Comparison of ENCODE assay signal across 24 mouse cellular contexts in the genomic region with DNA sequence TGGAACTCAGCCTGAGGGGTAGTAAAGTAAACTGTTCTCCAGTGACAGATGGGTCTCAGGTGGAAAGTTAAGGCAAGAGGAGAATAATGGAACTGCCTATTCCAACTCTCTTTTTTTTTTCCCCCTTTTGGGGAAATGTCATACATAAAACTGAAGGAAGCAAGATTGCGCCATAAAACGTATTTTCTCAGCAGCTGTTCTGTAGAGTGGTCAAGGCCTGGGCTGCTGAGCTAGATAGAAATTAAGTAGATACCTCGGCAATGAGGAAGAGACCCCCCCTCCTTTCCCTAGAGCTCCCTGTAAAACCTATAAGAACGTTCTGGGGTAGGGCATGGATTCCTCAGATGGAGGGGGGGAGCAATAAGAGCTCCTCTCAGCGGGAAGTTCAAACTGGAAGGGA. TPM values are rescaled to one million over a fixed set of nuclear protein-coding genes. Genes with fewer than 3 reads are reported as not detected.
A peak's percentile ranks its signal among the peaks of the same experiment; 100 is the strongest.
DNase-seq lines count a peak whose midpoint lies in the region; ATAC-seq and TF ChIP-seq lines count a peak whose summit lies in the region.
"Had no signal": no experiment of that assay in that cellular context is flagged by ENCODE, and none has a peak within 500 bp of the region (broad histone marks: within the 10 kb centered on the region; RNA-seq: fewer than 3 reads in every experiment).

No protein-coding gene starts in this region.

- 0 out of 2 replicates have a peak overlapping the region, but pooled peaks have one; percentile 24 for H3K9ac ChIP-seq in kidney, postnatal 0 days (ENCODE audit: low read depth, low read length)
- no peak overlapping the region for H3K9ac ChIP-seq in midbrain, embryonic 11.5 days (ENCODE audit: low read length)
- no peak overlapping the region for H3K9ac ChIP-seq in midbrain, postnatal 0 days (replicated peaks; ENCODE audit: low read length, poor library complexity, severe bottlenecking)
- H3K9ac ChIP-seq: forebrain, embryonic 13.5 days; forebrain, postnatal 0 days; hindbrain, embryonic 14.5 days had no signal

- peak overlapping the region; percentile 10; the same call in 1 of the 2 replicates for H3K4me2 ChIP-seq in kidney, postnatal 0 days (ENCODE audit: low read length)
- no peak overlapping the region for H3K4me2 ChIP-seq in midbrain, embryonic 11.5 days
- no peak overlapping the region for H3K4me2 ChIP-seq in midbrain, postnatal 0 days (ENCODE audit: low read depth, low read length, poor library complexity, severe bottlenecking)
- H3K4me2 ChIP-seq: forebrain, embryonic 13.5 days; hindbrain, embryonic 14.5 days had no signal

- H3K36me3 ChIP-seq in kidney, postnatal 0 days (ENCODE audit: insufficient read depth, low read length), result no peaks in the 10 kb centered on the region
- H3K36me3 ChIP-seq in midbrain, embryonic 11.5 days (ENCODE audit: control insufficient read depth, insufficient read depth, low read length), result no peaks in the 10 kb centered on the region
- no peaks in the 10 kb centered on the region for H3K36me3 ChIP-seq in midbrain, postnatal 0 days (ENCODE audit: insufficient read depth, low read length)
- H3K36me3 ChIP-seq: embryonic facial prominence, embryonic 10.5 days; G1E; heart, embryonic 10.5 days had no signal

- H3K27ac ChIP-seq in kidney, postnatal 0 days, result no peak overlapping the region
- H3K27ac ChIP-seq in midbrain, embryonic 11.5 days (ENCODE audit: low read depth, low read length), result no peak overlapping the region
- H3K27ac ChIP-seq in midbrain, postnatal 0 days (ENCODE audit: low read depth, low read length), result no peak overlapping the region
- H3K27ac ChIP-seq: embryonic facial prominence, embryonic 10.5 days; forebrain, embryonic 13.5 days; heart, embryonic 10.5 days; hindbrain, embryonic 14.5 days had no signal

- WGBS in kidney, postnatal 0 days, result 60% methylated on average over 5 of the region's 5 CpGs
- 91% methylated on average over 5 of the region's 5 CpGs for WGBS in midbrain, embryonic 11.5 days
- 83% methylated on average over 5 of the region's 5 CpGs for WGBS in midbrain, postnatal 0 days

- no peaks in the 10 kb centered on the region for H3K9me3 ChIP-seq in kidney, postnatal 0 days (replicated peaks; ENCODE audit: low read length)
- H3K9me3 ChIP-seq in midbrain, embryonic 11.5 days (ENCODE audit: control insufficient read depth, low read length), result no peaks in the 10 kb centered on the region
- H3K9me3 ChIP-seq in midbrain, postnatal 0 days (ENCODE audit: low read length), result no peaks in the 10 kb centered on the region
- H3K9me3 ChIP-seq: embryonic facial prominence, embryonic 10.5 days; forebrain, embryonic 13.5 days; G1E; heart, embryonic 10.5 days had no signal

- 0 out of 2 replicates have a peak, but pooled peaks have one; percentile 18 for ATAC-seq in kidney, postnatal 0 days (replicated peaks; ENCODE audit: low FRiP score, low read depth)
- no peak for ATAC-seq in midbrain, embryonic 11.5 days (ENCODE audit: low FRiP score)
- no peak for ATAC-seq in midbrain, postnatal 0 days (ENCODE audit: low FRiP score)
- ATAC-seq in granulocyte monocyte progenitor cell, adult 5-6 weeks (replicated peaks; ENCODE audit: poor library complexity, severe bottlenecking), result peak; percentile 52
- peak; percentile 50 for ATAC-seq in megakaryocyte progenitor cell, adult 5-6 weeks (replicated peaks; ENCODE audit: poor library complexity)
- ATAC-seq: CD4-positive, CD25-positive, alpha-beta regulatory T cell, adult 4 months; forebrain, embryonic 13.5 days; forebrain, postnatal 0 days had no signal

- no peak overlapping the region for H3K4me3 ChIP-seq in kidney, postnatal 0 days (replicated peaks; ENCODE audit: low read depth, low read length)
- H3K4me3 ChIP-seq in midbrain, embryonic 11.5 days (ENCODE audit: low read depth, low read length), result no peak overlapping the region
- H3K4me3 ChIP-seq in midbrain, postnatal 0 days (ENCODE audit: low read depth, low read length), result no peak overlapping the region
- H3K4me3 ChIP-seq: embryonic facial prominence, embryonic 10.5 days; forebrain, embryonic 13.5 days; heart, embryonic 10.5 days had no signal

- peaks cover 10% of the 10 kb centered on the region; the same call in 1 of the 2 replicates for H3K4me1 ChIP-seq in kidney, postnatal 0 days (replicated peaks; ENCODE audit: insufficient read depth, low read length)
- no peaks in the 10 kb centered on the region for H3K4me1 ChIP-seq in midbrain, embryonic 11.5 days (ENCODE audit: control insufficient read depth, insufficient read depth, low read length)
- H3K4me1 ChIP-seq in midbrain, postnatal 0 days (ENCODE audit: insufficient read depth, low read length), result no peaks in the 10 kb centered on the region; the same call in 1 of the 2 replicates
- H3K4me1 ChIP-seq: forebrain, embryonic 13.5 days had no signal

- no peak for TF ChIP-seq CTCF in kidney, postnatal 0 days (IDR thresholded peaks at IDR 0.05; ENCODE audit: low read depth)
- TF ChIP-seq CTCF in midbrain, postnatal 0 days (IDR thresholded peaks at IDR 0.05), result no peak

- DNase-seq in kidney, postnatal 0 days (ENCODE audit: low spot score), result peak; percentile 46
- no peak for DNase-seq in kidney, adult 9 months
- peak; percentile 14 for DNase-seq in midbrain, embryonic 11.5 days (ENCODE audit: low spot score, missing footprints)
- no peak for DNase-seq in midbrain, postnatal 0 days (ENCODE audit: low spot score)
- DNase-seq in heart, adult 11 months, result no peak
- DNase-seq in cerebellum, adult 11-12 months, result no peak
- DNase-seq: adrenal gland, postnatal 10 days; B cell, adult 2 months; cerebellum, adult 18-20 months; cerebellum, adult 9-11 months; cerebellum, postnatal 36 days; forebrain, postnatal 0 days; gastrocnemius, postnatal 25 days; heart, adult 18-20 months; heart, postnatal 10 days; heart, postnatal 4 days had no signal

- no peaks in the 10 kb centered on the region for H3K27me3 ChIP-seq in kidney, postnatal 0 days (ENCODE audit: insufficient read depth, low read length)
- no peaks in the 10 kb centered on the region for H3K27me3 ChIP-seq in midbrain, embryonic 11.5 days (ENCODE audit: control insufficient read depth, insufficient read depth, low read length)
- H3K27me3 ChIP-seq in midbrain, postnatal 0 days (ENCODE audit: insufficient read depth, low read length), result no peaks in the 10 kb centered on the region
- H3K27me3 ChIP-seq: forebrain, embryonic 13.5 days had no signal

RNA-seq across cellular contexts. Expression of a gene that starts 26.6 kb away (rescaled TPM):
- 19.8 and 20.8 TPM in 2 replicates for polyA plus RNA-seq in kidney, postnatal 0 days (2015; fragmentation: Nextera tagmentation; extraction: Ambion mirVana)
- polyA plus RNA-seq in midbrain, embryonic 11.5 days (2014; fragmentation: Nextera tagmentation; extraction: Ambion mirVana), result 5.2 and 5.4 TPM in 2 replicates
- total RNA-seq in midbrain, postnatal 0 days (2014; rRNA removed), result 30.6 and 32.1 TPM in 2 replicates
- 22.0 and 24.5 TPM in 2 replicates for polyA plus RNA-seq in midbrain, postnatal 0 days (2015; fragmentation: Nextera tagmentation; extraction: Ambion mirVana)
- total RNA-seq in granulocyte monocyte progenitor cell, adult 5-6 weeks (2014; fragmentation: Nextera tagmentation), result 25.5 and 27.9 TPM in 2 replicates
- total RNA-seq in granulocyte monocyte progenitor cell, adult 5-6 weeks (2017), result 19.6 and 24.5 TPM in 2 replicates
- 18.9 and 19.5 TPM in 2 replicates for total RNA-seq in megakaryocyte progenitor cell, adult 5-6 weeks (2015)
- 24.9 and 27.2 TPM in 2 replicates for total RNA-seq in megakaryocyte progenitor cell, adult 5-6 weeks (2017)

RNA-seq across cellular contexts. Expression of a gene that starts 40.5 kb away (rescaled TPM):
- polyA plus RNA-seq in kidney, postnatal 0 days (2015; fragmentation: Nextera tagmentation; extraction: Ambion mirVana), result 6.8 and 7.1 TPM in 2 replicates
- polyA plus RNA-seq in midbrain, embryonic 11.5 days (2014; fragmentation: Nextera tagmentation; extraction: Ambion mirVana), result 1.9 and 2.0 TPM in 2 replicates
- total RNA-seq in midbrain, postnatal 0 days (2014; rRNA removed), result 12.2 and 13.9 TPM in 2 replicates
- 2.0 and 2.2 TPM in 2 replicates for polyA plus RNA-seq in midbrain, postnatal 0 days (2015; fragmentation: Nextera tagmentation; extraction: Ambion mirVana)
- total RNA-seq in granulocyte monocyte progenitor cell, adult 5-6 weeks (2014; fragmentation: Nextera tagmentation), result 18.7 and 19.6 TPM in 2 replicates
- total RNA-seq in granulocyte monocyte progenitor cell, adult 5-6 weeks (2017), result 9.6 and 13.3 TPM in 2 replicates
- total RNA-seq in megakaryocyte progenitor cell, adult 5-6 weeks (2015), result 10.8 and 12.3 TPM in 2 replicates
- 9.6 and 11.7 TPM in 2 replicates for total RNA-seq in megakaryocyte progenitor cell, adult 5-6 weeks (2017)

Comparison
In these comparisons a context has a peak if more than half of its experiments do, and no peak if none do; other contexts are left out.
1. DNase-seq: peak in kidney, postnatal 0 days (single experiment) and midbrain, embryonic 11.5 days (single experiment); none in kidney, adult 9 months (single experiment), midbrain, postnatal 0 days (single experiment), heart, adult 11 months (single experiment) and cerebellum, adult 11-12 months (single experiment).
2. ATAC-seq: peak in kidney, postnatal 0 days (single experiment), granulocyte monocyte progenitor cell, adult 5-6 weeks (single experiment) and megakaryocyte progenitor cell, adult 5-6 weeks (single experiment); none in midbrain, embryonic 11.5 days (single experiment) and midbrain, postnatal 0 days (single experiment).